Mouse (Mus musculus): ENCODE data around the gene Rab19.
"Not testable (repeated sequence)": the region's sequence is repeated elsewhere in the genome, so short reads cannot be mapped to it uniquely, and the experiment has no call there.

Rab19 gene

DNA sequence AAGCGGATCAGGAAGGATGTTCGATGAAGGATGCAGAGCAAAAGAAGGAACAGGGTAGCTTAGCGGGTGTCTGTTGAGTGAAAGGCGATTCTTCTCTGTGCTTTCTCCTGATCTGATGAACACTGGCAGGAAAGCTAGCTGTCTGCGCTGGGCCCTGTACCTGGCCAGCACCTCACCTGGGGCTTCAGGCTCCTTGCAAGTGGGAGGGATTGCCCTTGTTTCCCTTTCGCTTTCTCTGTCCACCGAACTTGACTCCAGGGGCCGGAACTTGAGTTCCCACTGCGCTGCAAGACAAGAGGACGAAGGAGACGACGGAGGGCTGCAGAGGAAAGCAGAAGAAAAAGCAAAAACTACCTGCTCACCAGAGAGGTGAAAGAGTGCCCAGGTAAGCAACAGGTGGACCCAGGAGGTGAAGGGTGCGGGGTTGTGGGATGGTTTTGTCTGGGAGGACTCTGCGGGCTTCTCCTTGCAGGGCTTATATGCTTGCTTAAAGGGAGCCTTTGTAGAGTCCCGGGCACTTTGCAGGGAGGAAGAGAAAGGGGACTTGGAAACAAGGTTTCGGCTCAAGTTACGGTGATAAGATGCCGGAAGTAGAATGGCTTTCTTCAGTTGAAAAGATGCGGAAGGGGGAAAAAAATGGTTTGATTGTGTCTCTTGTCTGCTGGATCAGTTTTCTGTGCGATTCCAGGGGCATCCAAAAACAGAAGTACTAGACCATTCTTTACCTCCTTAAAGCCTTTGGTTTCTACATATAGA, at the start of gene Rab19:
TSS of gene Rab19 (plus strand) at position 51 of the 756 bp plus-strand sequence.
- DNase-seq = no peak

DNA sequence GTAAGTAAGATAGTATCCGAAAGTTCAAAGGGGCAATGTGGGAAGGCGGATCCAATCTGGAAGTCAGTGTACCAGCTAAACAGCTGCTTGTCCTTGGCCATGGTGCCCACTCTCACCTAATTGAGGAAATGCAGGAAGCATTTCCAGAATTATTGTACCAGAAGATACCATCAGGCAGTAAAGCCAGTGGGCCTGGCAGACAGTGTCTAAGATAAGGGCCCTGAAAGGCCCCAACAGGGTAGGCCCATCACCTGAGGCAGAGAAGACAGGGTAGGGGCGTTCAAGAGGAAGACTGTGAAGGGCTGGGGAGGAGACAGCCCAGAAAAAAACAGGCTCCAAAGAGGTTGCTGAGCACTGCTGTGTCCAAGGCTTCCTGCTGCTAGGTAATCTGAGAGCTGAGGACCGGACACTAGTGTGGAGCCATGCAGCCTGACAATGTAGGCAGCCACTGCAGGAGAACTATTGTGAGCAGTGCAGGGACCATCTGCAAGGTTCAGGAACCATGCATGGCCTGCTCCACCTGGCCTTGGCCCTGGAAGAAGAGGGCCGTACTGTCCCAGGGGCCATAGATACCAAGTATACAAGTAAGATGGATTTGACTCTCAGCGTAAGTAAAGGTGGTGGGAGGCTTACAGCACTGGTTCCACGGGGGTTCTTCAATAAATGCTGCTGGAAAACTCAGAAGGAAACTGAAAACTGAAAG, 48.8 kb upstream of the Rab19 start:
- DNase-seq = no peak

DNA sequence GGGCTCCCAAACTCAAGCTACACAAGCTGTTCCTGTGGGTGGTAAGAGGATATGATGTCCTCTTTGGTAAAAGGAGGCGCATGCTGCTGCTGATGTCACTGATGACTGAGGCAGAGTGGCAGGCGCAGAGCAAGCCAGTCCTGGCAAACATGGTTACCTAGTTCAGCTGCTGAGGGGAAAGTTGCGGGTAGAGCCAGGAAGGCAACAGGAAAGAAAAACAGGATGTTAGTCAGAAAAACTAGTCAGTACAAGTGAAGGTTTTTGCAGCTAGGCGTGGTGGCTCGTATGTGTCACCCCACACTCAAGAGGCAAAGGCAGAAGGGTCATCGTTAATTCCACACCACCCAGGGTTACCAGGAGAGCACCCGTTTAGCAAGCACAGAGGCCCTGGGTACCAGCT, 46.8 kb upstream of the Rab19 start:
- DNase-seq = no peak

DNA sequence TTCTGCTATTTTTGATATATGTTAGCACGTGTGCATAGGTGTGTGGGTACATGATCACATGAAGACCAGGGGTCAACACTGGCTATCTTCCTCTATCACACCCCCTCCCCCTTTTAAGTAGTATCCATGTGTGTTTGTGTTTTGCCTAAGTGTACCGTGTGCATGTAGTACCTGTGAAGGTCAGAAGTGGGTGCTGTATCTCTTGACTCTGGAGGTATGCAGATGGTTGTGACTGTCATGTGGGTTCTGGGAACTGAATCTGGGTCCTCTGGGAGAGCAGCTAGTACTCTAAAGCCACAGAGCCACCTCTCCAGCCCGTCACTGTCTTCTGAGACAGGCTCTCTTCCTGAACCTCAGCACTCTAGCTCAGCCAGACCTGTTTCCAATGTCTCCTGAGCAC, 46.1 kb upstream of the Rab19 start:
- DNase-seq = no peak

DNA sequence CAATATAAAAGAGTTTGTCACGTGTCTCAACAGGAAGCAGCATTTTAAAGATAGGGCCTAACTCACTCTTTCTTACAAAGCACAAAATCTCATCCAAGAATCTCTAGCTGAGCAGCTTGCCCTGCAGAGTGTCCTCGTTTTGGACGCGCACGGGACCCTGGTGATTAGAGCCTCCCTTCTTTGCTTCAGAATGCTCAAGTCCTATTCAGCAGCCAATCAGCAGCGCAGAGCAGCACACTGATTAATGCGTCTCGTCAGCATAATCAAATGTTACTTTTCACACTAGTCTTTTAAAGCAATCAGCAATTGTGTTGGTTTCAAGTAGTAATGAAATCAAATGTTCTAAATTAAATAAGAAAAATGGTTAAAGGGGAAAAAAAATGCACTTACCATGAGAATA, 42.6 kb upstream of the Rab19 start:
- DNase-seq = no peak

DNA sequence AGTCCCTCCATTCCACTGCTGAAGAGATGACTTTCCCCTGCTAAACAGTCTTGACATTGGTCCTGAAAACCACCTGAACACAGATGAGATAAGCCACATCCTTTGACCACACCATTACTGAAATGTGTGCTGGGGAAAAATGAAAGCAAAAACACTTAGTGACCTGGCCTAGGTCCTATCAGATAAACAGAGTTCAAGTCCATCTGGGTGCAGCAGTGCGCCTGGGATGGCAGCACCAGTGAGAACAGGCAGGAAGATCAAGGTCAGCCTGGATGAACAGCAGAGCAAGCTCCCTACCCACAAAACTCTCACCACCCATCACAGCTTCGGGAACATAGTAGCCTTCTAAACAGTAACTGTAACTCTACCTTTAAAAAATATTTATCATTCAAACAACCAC, 39.2 kb upstream of the Rab19 start:
- DNase-seq = no peak

DNA sequence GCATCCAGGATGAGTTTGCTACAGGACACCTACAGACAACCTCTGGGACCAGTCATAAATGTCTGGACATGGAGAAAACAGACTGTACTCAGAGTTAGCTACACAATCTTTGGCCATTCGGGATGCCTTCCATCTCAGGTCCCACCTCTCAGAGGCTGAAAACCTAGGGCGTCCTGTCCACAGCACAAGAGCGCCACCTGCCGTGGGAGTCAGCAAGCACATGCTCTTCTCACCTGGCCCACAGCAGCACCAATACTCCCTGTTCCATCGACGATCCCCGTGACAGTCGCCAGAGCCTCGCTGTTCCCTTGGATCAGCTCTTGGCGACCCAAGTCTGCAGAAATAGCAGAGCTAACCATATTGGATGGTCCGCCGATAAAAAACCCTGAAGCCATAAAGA, 37.0 kb upstream of the Rab19 start:
- peak; percentile 80 for DNase-seq

DNA sequence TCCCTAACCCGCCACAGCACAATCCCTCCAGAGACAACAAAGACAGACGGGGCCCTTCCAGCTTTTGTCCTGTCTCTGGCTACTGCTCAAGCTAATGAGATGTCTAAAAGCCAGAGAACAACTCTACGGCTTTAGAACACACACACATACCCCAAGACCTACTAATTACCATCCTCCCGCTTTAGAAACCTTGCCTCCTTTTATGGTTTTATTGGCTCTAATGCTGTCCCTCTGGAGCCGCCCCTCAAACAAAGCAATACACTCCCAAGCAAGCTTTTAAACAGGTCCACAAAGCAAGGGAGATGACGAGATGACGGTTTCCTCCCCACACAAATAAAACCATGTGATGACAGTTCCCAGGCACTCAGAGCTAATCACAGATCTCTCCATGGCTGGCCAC, 35.5 kb upstream of the Rab19 start:
- no peak for DNase-seq

DNA sequence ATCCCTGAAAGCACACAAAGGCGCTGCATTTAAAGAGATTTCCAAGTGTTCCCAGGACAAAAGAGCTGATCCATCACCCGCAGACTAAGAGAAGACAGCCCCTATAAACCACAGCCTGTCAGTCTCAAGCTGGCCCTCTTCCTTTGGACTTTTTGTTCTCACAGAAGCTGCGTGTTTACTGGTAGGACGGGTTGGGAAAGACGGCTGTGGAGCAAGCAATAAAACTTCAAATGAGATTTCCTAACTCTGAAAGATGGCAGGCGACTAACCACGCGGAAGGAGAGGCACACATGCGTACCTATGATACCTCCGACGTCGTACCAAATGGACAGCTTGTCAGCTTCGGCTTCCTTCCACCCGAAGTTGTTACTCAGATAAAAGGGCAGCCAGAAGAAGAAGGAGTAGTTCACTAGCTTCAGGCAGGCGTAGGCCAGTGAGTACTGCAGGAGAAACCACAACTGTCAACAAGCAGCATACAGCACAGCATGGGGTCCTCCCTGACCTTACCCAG, 33.9 kb upstream of the Rab19 start:
- DNase-seq = no peak

DNA sequence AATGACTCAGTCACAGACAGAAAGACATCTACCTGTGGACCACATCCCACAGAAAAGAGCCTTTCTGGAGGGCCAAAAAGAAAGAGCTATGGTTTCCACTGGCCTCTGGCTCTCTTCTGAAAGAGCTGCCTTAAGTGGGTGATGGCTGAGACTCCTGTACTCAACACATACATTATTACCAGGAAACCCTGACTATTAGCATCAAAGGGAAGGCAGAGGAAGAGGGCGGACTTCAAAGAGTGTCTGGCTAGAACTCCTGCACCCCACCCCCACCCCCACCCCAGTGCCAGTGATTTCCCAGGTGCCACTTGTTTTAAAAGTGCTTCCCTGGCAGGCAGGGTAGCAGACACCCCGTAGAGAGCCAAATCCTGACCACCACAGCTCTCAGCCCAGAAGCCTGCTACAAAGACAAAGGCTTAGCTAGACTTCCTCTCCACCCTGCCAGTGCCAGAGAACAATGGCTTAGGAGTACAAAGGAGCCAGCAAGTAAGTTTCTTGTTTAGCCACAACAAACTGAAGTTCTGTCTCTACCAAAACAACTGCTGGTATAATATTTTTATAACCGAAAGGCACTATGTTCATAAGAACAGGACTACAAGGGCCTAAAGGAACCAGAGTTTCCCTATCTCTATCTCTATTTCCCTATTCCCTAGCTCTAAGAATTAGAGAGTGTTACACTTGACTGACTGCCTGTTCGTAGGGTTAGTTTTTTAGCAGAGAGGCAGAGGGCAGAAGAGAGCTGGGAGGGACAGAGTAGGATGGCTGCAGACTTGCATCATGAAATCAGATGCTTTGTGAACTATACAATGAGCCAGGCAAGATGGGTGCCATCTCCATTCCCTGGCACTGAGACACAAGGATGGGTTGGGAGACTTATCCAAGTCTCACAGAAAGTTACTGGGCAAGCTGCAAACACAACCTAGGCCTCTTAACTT, 32.8 kb upstream of the Rab19 start:
- DNase-seq = no peak

DNA sequence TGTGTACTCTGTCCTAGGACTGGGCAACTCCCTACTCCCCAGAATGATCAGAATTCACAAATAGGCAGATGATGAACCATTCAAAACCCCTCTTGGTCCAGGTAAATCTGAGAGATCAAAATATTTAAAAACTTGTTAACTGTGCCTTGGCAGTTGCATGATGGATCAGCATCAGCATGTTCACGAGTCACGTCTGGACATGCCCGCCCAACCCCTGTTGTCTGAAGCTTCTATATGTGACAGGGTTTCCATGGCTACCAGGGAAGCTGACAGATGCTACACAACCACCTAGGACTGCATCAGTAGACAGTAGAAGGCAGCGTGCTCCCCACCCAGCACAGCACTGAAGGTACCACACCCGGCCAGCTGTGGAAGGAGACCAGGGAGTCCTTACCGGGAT, 32.0 kb upstream of the Rab19 start:
- DNase-seq = no peak

DNA sequence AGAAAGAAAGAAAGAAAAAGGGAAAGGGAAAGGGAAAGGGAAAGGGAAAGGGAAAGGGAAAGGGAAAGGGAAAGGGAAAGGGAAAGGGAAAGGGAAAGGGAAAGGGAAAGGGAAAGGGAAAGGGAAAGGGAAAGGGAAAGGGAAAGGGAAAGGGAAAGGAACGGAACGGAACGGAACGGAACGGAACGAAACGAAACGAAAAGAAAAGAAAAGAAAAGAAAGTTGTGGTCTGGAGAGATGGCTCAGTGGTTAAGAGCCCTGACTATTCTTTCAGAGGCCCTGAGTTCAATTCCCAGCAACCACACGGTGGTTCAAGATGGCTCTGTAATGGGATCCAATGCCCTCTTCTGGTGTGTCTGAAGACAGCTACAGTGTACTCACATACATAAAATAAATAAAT, 21.8 kb upstream of the Rab19 start:
- not testable (repeated sequence) for DNase-seq

DNA sequence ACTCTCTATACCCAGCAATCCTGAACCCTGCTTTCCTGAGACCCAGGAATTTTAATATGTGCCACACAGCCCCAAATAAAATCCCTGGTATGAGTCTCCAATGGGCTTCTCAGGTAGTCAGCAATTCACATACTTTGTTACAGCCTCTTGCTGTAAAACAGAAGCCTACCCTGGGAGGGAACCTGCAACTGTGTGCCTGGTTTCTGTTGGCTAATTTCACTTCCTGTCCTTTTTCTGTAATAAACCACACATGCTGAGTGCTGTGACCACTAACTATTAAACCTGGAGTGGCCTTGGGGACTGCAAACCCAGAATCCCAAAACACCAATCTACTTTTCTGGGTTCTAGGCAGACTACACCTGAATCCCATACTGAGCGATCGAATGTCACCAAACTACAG, 18.3 kb upstream of the Rab19 start:
- DNase-seq = no peak

DNA sequence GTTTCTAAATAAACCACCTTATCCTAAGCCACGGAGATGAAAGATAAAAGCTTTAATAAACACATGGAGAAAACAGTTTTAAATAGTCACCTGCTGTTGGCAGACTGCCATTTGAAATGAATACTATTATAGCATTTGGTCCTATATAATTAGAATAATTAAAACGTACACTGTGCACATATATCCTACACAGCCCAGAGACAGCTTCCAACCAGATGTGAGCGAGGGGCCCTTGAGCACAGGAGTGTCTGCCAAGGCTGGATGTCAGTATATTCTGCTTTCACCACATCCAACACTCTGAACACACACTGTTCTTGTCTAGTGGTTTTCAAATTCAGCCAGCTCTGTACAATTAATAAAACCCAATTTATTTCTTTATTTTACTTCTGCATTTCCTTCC, 11.3 kb upstream of the Rab19 start:
- no peak for DNase-seq

DNA sequence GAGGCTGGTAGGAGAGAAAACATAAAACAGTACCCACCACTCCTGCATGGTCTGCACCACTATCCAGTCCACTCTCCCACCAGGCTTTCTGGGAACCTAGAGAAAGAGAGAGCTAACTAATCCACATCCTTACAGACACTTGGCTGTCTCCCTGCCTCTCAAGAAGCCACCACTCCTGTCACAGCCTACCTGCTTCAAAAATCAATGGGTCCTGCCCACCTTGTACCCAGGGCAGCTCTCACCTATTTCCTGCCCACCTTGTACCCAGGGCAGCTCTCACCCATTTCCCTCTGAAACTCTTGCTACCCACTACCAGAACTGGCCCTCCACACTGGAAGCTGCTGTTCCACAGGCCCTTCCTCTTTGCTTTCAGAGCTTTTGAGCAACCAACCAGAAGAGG, 8.9 kb upstream of the Rab19 start:
- no peak for DNase-seq

DNA sequence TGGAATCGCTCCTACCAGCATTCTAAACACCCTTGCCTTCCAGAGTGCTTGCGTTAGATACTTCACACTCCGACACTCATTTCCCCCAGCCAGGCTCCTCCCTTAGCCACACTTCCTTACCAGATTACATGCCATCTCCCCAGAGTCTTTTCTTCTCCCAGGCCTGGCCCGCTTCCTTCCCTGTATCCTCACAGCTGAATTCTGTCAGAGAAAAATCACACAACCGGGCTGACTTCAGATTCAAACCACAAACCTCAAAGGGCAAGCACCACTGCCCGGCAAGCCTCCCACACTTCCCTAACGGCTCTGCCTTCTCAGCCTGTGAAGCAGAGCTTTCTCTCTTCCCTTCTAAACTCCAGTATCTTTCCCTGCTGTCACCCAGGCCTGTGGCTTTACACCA, 8.2 kb upstream of the Rab19 start:
- no peak for DNase-seq

DNA sequence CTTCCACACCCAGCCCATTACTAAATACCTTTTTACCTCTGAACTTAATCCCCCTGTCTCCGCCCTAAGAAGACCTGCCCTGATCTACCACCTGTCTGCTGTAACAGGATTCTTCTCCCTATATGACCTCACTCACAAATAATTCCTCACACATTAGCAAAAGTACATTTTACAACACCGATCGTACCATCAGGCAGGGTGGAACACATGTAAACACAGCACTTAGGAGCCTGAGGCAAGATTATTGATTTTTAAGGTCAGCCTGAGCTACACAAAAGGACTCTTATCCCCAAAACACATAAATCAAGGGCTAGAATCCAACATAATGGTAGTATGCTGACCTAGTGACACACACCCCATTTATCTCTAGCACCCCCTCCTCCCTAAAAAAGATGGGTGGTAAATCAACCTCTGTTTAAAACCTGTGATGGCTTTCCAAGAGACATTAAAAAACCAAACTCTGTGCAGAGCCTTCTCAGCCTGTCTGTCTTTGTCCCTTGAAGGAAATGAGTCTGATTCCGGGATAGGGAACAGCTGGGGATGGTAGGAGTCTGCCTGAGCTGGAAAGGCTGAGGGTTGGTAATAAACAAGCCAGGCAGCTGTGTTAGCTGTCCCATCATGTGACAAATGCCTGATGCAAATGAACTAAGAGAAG, 7.5 kb upstream of the Rab19 start:
- no peak for DNase-seq

DNA sequence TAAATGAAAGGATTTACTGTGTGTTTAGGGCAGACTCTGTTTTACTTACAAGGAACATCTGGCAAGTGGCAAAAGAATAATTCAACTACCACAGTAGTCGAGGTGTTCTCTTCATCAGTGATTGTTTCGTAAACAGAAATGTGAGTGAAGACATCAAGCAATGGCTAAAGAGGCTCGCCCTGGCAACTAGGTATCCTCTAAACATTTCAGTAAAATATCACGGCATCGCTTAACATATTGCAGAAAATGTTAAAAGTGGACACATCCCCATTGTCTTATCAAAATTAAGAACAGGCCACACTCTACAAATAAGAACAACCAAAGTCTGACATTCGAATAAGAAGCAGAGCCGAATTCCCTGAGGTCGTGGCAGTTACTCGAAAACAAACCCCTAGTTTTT, 4.2 kb upstream of the Rab19 start:
- no peak for DNase-seq

DNA sequence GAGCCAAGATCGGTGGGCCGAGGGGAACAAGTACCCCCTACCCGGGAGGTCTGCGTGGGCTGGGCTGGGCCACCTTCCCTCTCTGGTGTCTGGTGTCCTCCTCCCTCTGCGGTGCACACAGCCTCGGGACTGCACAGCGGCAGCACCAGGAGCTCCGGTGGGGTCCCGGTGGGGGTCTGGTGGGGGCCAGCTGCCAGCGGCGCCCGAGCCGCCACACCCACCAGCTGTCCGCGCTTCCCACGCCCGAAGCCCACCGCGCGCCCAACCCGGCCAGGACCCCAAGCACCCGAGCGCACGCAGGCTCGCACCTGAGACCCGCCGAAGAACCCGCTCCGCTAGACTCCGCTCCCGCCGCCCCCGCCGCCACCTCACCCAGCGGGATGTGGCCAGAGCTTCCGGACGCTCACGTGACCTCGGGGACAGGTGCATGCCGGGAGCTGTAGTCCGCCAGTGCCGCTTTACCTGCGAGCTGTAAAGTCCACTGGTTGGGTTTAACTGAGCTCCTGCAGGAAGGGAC, 3.6 kb upstream of the Rab19 start, which contains the start of gene Slc37a3:
TSS of gene Slc37a3 (minus strand) at position 365 of the 517 bp plus-strand sequence.
- DNase-seq = peak; percentile 94

DNA sequence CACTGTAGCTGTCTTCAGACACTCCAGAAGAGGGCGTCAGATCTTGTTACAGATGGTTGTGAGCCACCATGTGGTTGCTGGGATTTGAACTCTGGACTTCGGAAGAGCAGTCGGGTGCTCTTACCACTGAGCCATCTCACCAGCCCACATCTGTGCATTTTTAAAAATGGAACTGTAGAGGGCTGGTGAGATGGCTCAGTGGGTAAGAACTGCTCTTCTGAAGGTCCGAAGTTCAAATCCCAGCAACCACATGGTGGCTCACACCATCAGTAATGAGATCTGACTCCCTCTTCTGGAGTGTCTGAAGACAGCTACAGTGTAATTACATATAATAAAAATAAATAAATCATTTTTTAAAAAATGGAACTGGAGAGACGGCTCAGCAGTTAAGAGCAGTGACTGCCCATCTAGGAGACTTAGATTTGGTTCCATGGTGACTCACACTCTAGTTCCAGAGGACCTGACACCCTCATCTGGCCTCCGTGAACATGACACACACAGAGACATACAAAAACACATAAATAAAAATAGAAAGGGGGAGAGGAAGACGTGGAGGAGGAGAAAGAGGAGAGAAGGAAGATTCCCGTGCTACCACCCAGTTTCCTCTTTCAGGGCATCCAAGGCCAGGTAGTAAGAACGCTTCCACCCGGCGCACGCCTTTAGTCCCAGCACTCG, 2.7 kb upstream of the Rab19 start:
- not testable (repeated sequence) for DNase-seq

DNA sequence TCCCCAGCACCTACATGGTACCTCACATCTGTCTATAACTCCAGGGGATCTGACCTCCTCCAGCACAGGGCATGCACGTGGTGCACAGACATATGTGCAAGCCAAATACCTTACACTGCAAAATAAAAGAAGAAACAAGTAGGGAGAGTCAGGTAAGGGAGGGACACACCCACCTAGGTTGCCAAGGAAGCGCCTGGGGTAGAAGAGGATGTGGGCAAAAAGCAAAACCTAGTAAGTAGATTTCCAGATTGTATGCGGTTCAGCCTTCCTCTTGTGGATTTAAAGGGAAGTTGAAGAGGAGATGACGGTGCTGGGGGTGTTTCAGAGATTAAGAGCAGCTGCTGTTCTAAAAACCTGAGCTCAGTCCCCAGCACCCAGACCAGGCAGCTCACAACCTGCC, 1.8 kb upstream of the Rab19 start:
- DNase-seq = no peak

DNA sequence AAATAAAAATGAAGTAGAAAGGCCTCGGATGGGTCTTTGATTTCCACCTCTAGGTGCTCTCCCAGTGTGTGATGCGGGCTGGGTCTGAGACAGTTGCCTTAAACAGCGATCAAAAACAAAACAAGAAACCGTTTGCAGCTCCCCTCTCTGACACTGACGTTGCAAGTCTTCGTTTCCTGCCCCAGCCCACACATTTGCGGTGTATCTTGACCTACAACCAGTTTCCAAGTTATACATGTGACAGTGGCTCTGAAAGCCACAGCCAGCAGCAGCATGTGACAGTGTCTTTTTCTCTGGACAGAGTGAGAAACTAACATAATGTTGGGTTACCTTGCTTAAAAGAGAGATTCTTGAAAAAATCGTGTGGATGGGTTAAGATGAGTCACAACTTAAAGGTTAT, 1.2 kb upstream of the Rab19 start:
- no peak for DNase-seq

Measured in right cerebral cortex, adult 18-20 months (tissue).